Mouse (Mus musculus): ENCODE measurements around the gene Neurog1. TPM values are rescaled to one million over a fixed set of nuclear protein-coding genes. Genes with fewer than 3 reads are reported as not detected.

The Neurog1 gene
- polyA plus RNA-seq, 1 experiment from 2014 or later, result 2.3 TPM

DNA sequence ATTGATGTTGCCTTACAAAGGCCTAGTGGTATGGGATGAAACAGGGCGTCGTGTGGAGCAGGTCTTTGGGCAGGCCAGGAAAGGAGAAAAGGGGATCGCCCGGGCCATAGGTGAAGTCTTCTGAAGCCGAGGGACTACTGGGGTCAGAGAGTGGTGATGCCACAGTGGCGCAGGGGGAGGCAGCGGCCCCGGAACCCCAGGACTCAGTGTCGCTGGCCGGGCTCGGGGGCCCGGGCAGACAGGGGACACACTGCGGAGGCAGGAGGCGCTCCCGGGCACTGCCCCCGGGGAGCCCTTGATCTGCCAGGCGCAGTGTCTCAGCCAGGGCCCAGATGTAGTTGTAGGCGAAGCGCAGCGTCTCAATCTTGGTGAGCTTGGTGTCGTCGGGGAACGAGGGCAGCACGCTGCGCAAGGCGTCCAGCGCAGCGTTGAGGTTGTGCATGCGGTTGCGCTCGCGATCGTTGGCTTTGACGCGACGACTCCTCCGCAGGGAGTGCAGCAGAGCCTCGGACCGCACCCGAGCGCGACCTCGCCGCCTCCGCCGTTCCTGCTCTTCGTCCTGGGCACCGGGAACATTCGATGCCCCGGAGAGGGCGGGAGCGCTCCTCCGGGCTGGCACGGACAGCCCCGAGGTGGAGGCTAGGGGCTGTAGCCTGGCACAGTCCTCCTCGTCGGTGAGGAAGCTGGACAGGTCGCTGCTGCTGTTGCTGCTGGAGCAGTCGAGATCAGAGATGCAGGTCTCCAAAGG is 613 bp downstream of the Neurog1 start:
- peak; percentile 6; the same call in 1 of the 2 replicates for ATAC-seq
- peak overlapping the region; percentile 75 for H3K4me2 ChIP-seq (ENCODE audit: low read length)
- no peak overlapping the region for H3K27ac ChIP-seq (ENCODE audit: low read length)
- H3K4me3 ChIP-seq (replicated peaks; ENCODE audit: low read length), result peak overlapping the region; percentile 43
- no peaks in the 10 kb centered on the region for H3K9me3 ChIP-seq (ENCODE audit: control insufficient read depth, low read length)
- H3K9ac ChIP-seq (replicated peaks; ENCODE audit: low read depth, low read length), result peak overlapping the region; percentile 33; the same call in 1 of the 2 replicates
- peaks cover 22% of the 10 kb centered on the region for H3K4me1 ChIP-seq (replicated peaks; ENCODE audit: control insufficient read depth, insufficient read depth, low read length)
- WGBS, result 1% methylated on average over 59 of the region's 59 CpGs
- H3K27me3 ChIP-seq (replicated peaks; ENCODE audit: control insufficient read depth, insufficient read depth, low read length), result peaks cover 87% of the 10 kb centered on the region
- no peaks in the 10 kb centered on the region for H3K36me3 ChIP-seq (ENCODE audit: control insufficient read depth, insufficient read depth)

DNA sequence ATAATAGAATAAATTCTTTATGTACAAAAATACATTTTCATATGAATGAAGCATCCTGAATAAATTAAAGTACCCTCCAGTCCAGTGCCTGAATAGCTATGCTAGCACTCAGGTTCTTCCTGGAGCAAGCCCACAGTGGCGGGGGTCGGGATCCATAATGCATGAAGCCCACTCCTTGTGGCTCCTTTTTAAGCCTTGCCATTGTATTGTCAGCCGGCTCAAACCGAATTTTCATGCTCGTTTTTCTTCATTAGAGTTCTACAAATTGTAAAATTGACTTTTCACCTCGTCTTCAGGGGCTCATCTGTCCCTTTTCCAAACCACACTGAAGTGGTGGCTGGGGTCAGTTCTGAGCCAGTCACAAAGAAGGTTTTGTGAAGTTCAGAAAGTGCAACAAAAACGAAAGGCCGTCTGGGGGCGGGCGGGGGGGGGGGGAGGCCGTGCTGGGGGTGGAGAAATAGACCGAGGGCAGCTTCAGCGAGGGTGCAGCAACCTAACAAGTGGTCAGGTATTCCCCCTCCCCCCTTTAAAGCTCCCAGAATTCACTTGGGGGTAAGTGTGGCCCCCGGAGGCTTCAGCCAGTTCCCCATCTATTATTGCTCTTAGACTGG is 1.3 kb downstream of the Neurog1 start:
- no peak for ATAC-seq
- H3K4me2 ChIP-seq (ENCODE audit: low read length), result no peak overlapping the region
- H3K4me3 ChIP-seq (replicated peaks; ENCODE audit: low read length), result no peak overlapping the region
- H3K9me3 ChIP-seq (ENCODE audit: control insufficient read depth, low read length), result no peaks in the 10 kb centered on the region
- peaks cover 22% of the 10 kb centered on the region for H3K4me1 ChIP-seq (replicated peaks; ENCODE audit: control insufficient read depth, insufficient read depth, low read length)
- peaks cover 84% of the 10 kb centered on the region for H3K27me3 ChIP-seq (replicated peaks; ENCODE audit: control insufficient read depth, insufficient read depth, low read length)
- H3K27ac ChIP-seq (ENCODE audit: low read length), result no peak overlapping the region
- no peak overlapping the region for H3K9ac ChIP-seq (replicated peaks; ENCODE audit: low read depth, low read length)
- 7% methylated on average over 12 of the region's 14 CpGs for WGBS
- no peaks in the 10 kb centered on the region for H3K36me3 ChIP-seq (ENCODE audit: control insufficient read depth, insufficient read depth)

DNA sequence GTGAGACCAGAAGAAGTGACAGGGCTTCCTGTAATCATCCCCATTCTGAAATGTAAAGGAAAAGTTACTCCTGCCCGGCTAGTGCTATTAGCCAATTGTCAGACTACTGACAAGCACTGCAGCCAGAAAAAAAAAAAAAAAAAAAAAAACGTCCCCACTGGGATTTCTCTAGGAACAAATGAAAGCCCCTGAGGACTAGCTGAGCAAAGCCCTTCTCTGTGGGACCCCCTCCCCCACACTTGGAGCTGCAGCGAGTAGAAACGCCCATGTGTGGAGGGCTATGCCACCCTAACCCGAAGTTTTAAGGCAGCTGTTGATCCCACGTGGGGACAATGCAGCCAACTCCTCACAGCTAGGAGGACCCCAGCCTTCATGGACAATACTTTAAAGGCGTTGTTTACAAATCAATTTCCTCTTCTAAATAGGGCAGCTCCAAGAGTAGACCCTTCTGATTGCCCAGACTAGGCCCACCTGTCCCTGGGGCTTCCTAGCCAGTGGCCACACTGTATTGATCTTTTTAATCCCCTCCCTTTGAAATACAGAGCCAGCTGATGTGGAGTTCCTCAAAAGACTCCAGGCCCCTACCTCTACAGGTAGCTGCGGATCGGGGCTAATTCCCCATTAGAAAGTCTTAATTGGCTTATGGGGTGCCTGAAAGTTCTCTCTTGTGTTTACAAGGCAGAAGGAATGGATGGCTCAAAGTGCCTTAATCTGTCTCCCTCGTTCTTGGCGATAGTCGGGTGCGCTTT is 2.2 kb downstream of the Neurog1 start:
- Histone ChIP-seq H3K4me1 (replicated peaks; ENCODE audit: control insufficient read depth, insufficient read depth, low read length) (peaks cover 22% of the 10 kb centered on the region), H3K4me3 (replicated peaks; ENCODE audit: low read length) (no peak overlapping the region), H3K4me2 (ENCODE audit: low read length) (no peak overlapping the region), H3K9ac (replicated peaks; ENCODE audit: low read depth, low read length) (no peak overlapping the region), H3K36me3 (ENCODE audit: control insufficient read depth, insufficient read depth) (no peaks in the 10 kb centered on the region), H3K9me3 (ENCODE audit: control insufficient read depth, low read length) (no peaks in the 10 kb centered on the region), H3K27ac (ENCODE audit: low read length) (no peak overlapping the region), H3K27me3 (replicated peaks; ENCODE audit: control insufficient read depth, insufficient read depth, low read length) (peaks cover 75% of the 10 kb centered on the region)
- 2% methylated on average over 13 of the region's 13 CpGs for WGBS
- ATAC-seq, result no peak

DNA sequence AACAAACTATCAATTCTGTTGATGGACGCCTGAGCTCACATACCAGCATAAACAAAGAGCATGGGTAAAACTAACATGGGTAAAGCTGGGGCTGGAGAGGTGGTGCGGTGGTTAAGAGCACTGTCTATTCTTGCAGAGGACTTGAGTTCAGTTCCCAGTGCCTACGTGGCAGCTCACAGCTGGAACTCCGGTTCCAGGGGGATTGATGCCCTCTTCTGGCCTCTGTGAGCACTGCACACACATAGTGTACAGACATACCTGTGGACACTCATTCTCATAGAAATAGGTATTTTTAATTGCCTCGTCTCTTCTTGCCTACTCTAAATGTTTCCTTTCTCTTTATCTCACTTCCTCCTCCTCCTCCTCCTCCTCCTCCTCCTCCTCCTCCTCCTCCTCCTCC is 8.9 kb downstream of the Neurog1 start:
- ATAC-seq, result no peak
- no peaks in the 10 kb centered on the region for H3K4me1 ChIP-seq (replicated peaks; ENCODE audit: control insufficient read depth, insufficient read depth, low read length)
- H3K36me3 ChIP-seq (ENCODE audit: control insufficient read depth, insufficient read depth), result no peaks in the 10 kb centered on the region
- no peak overlapping the region for H3K4me3 ChIP-seq (replicated peaks; ENCODE audit: low read length)
- no peak overlapping the region for H3K9ac ChIP-seq (replicated peaks; ENCODE audit: low read depth, low read length)
- H3K27ac ChIP-seq (ENCODE audit: low read length), result no peak overlapping the region
- H3K27me3 ChIP-seq (replicated peaks; ENCODE audit: control insufficient read depth, insufficient read depth, low read length), result peaks cover 20% of the 10 kb centered on the region
- no peaks in the 10 kb centered on the region; the same call in 1 of the 2 replicates for H3K9me3 ChIP-seq (ENCODE audit: control insufficient read depth, low read length)
- 84% methylated on average over 5 of the region's 5 CpGs for WGBS
- H3K4me2 ChIP-seq (ENCODE audit: low read length), result no peak overlapping the region

DNA sequence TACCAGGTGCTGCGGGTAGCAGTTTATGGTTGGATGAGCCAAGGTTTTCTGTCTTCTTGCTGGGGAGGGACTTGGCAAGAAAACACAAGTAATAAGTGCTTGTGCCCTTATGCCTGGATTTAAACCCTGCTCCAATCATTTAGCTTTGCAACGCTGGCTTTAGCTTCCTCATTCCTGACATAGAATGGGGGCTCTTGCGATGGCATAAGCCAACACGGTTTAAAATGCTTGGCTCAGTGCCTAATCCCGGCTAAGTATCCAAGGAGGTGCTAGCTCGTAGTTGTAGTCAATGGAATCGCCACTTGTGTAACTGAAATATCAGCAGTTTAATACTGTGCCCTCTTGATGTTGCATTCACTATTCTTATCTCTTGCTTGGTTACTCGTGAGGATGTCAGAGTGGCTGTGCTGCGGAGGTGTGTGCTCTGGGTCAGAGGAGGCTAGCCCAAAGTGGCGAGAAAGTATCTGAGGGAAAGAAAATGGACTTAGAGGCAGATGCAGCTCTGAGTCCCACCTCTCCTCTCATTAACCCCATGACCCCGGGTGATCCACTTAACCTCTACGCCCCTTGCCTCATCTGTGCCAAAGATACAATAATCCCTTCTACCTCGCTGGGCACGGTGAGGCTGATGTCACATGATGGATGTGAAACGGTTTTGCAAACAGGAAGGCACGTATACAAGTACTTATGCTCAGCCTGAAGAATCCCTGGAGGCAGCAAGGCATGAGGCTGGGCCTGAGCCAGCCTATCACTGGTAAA is 11.8 kb downstream of the Neurog1 start:
- Histone ChIP-seq H3K9me3 (ENCODE audit: control insufficient read depth, low read length) (no peaks in the 10 kb centered on the region; the same call in 1 of the 2 replicates), H3K4me1 (replicated peaks; ENCODE audit: control insufficient read depth, insufficient read depth, low read length) (no peaks in the 10 kb centered on the region)
- WGBS, result 32% methylated on average over 16 of the region's 16 CpGs

DNA sequence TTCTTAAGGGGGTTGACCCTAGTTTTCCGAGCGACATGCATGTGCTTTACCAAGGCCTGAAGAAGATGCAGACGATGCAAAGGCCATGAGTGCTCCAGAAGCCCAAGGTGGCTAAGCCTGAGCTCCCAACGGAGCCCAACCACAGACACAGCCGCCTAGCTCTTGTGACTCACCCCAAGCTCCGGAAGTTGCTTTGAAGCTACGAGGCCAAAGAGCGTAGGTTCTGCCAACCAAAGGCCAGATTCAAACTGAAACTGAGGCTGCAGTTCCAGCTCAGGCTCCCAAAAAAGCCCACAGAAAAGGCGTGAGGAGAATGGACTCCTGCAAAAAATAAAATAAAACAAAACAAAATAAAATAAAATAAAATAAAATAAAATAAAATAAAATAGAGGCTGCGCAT is 14.1 kb downstream of the Neurog1 start:
- Histone ChIP-seq H3K27me3 (replicated peaks; ENCODE audit: control insufficient read depth, insufficient read depth, low read length) (no peaks in the 10 kb centered on the region), H3K4me3 (replicated peaks; ENCODE audit: low read length) (no peak overlapping the region), H3K4me1 (replicated peaks; ENCODE audit: control insufficient read depth, insufficient read depth, low read length) (no peaks in the 10 kb centered on the region), H3K9ac (replicated peaks; ENCODE audit: low read depth, low read length) (no peak overlapping the region), H3K36me3 (ENCODE audit: control insufficient read depth, insufficient read depth) (no peaks in the 10 kb centered on the region), H3K4me2 (ENCODE audit: low read length) (no peak overlapping the region), H3K27ac (ENCODE audit: low read length) (no peak overlapping the region), H3K9me3 (ENCODE audit: control insufficient read depth, low read length) (no peaks in the 10 kb centered on the region)
- 89% methylated on average over 10 of the region's 10 CpGs for WGBS
- no peak for ATAC-seq

More for the DNA sequence above, 11.8 kb downstream of the Neurog1 start:
- Histone ChIP-seq H3K27ac (ENCODE audit: low read length) (no peak overlapping the region), H3K36me3 (ENCODE audit: control insufficient read depth, insufficient read depth) (no peaks in the 10 kb centered on the region), H3K4me3 (replicated peaks; ENCODE audit: low read length) (no peak overlapping the region), H3K4me2 (ENCODE audit: low read length) (no peak overlapping the region), H3K9ac (replicated peaks; ENCODE audit: low read depth, low read length) (no peak overlapping the region), H3K27me3 (replicated peaks; ENCODE audit: control insufficient read depth, insufficient read depth, low read length) (no peaks in the 10 kb centered on the region)
- ATAC-seq, result no peak

DNA sequence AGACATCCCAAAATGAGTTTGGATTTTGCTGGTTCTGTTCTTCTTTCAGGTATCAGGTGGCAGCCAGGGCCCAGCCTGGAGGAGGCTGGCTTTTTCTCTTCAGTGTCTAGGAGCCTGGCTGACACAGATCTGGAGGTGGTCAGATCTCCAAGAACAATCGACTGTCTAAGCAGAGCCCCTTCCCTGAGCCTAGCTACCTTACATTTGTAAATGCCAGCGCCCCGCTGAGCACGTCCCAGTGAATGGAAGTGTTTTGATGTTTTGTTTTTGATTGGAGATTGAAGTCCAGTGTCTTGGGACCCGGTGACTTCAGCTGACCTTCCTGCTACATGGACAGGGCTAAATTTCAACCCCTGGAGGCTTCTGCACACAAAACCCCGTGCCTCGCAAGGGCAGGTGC is 15.8 kb downstream of the Neurog1 start:
- no peaks in the 10 kb centered on the region for H3K36me3 ChIP-seq (ENCODE audit: control insufficient read depth, insufficient read depth)
- no peaks in the 10 kb centered on the region for H3K4me1 ChIP-seq (replicated peaks; ENCODE audit: control insufficient read depth, insufficient read depth, low read length)
- no peak for ATAC-seq
- no peak overlapping the region for H3K27ac ChIP-seq (ENCODE audit: low read length)
- H3K9me3 ChIP-seq (ENCODE audit: control insufficient read depth, low read length), result no peaks in the 10 kb centered on the region
- no peak overlapping the region for H3K9ac ChIP-seq (replicated peaks; ENCODE audit: low read depth, low read length)
- WGBS, result 11% methylated on average over 7 of the region's 7 CpGs
- no peak overlapping the region for H3K4me3 ChIP-seq (replicated peaks; ENCODE audit: low read length)
- H3K4me2 ChIP-seq (ENCODE audit: low read length), result no peak overlapping the region
- peaks cover 2% of the 10 kb centered on the region; the same call in 1 of the 2 replicates for H3K27me3 ChIP-seq (replicated peaks; ENCODE audit: control insufficient read depth, insufficient read depth, low read length)

DNA sequence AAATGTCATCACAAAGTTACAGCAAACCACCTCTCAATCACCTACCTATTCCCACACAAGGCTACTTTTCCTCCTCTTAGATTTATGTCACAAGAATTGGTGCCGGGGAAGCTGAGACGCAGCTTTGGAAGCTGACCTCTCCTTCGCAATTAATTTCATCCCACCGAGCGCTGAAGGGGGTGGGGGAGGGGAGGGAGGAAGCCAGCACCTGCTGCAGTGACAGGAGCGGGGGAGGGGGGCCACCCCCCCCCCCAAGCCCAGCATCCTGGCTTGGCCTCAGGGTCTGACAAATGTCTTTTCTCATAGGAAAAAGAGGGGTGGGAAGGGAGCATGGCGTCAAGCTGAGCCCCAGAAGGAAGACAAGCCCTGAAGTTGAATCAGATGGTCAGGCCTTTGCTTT is 23.2 kb downstream of the Neurog1 start:
- H3K27me3 ChIP-seq (replicated peaks; ENCODE audit: control insufficient read depth, insufficient read depth, low read length), result peaks cover 4% of the 10 kb centered on the region; the same call in 1 of the 2 replicates
- no peaks in the 10 kb centered on the region for H3K9me3 ChIP-seq (ENCODE audit: control insufficient read depth, low read length)
- H3K9ac ChIP-seq (replicated peaks; ENCODE audit: low read depth, low read length), result no peak overlapping the region
- H3K4me1 ChIP-seq (replicated peaks; ENCODE audit: control insufficient read depth, insufficient read depth, low read length), result peaks cover 7% of the 10 kb centered on the region
- no peak overlapping the region for H3K4me3 ChIP-seq (replicated peaks; ENCODE audit: low read length)
- no peak for ATAC-seq
- H3K4me2 ChIP-seq (ENCODE audit: low read length), result no peak overlapping the region
- no peak overlapping the region for H3K27ac ChIP-seq (ENCODE audit: low read length)
- 9% methylated on average over 7 of the region's 7 CpGs for WGBS
- H3K36me3 ChIP-seq (ENCODE audit: control insufficient read depth, insufficient read depth), result no peaks in the 10 kb centered on the region
